Comparison of ENCODE assay signal across 8 mouse cellular contexts in genomic region chr17:34026221-34026620, GRCm38 (mm10). TPM values are rescaled to one million over a fixed set of nuclear protein-coding genes. Genes with fewer than 3 reads are reported as not detected.
DNase-seq lines count a peak whose midpoint lies in the region; ATAC-seq and TF ChIP-seq lines count a peak whose summit lies in the region.

No protein-coding gene starts in this region.

- 44% methylated on average over 2 of the region's 2 CpGs for WGBS in heart, embryonic 14.5 days
- WGBS in forebrain, embryonic 11.5 days, result 2% methylated on average over 2 of the region's 2 CpGs
- WGBS in liver, embryonic 12.5 days (ENCODE audit: insufficient replicate concordance), result 47% methylated on average over 2 of the region's 2 CpGs

- peak overlapping the region; percentile 94; the same call in 1 of the 2 replicates for H3K4me2 ChIP-seq in heart, embryonic 14.5 days (ENCODE audit: low read length)
- peak overlapping the region; percentile 86 for H3K4me2 ChIP-seq in forebrain, embryonic 11.5 days (ENCODE audit: low read depth, low read length, severe bottlenecking)
- peak overlapping the region; percentile 99 for H3K4me2 ChIP-seq in liver, embryonic 12.5 days

- no peak for ATAC-seq in heart, embryonic 14.5 days (ENCODE audit: insufficient number of reproducible peaks, insufficient read depth, low FRiP score, low read depth)
- no peak for ATAC-seq in G1E (ENCODE audit: extremely low read depth, insufficient number of reproducible peaks, low FRiP score, poor library complexity, severe bottlenecking)
- no peak for ATAC-seq in forebrain, embryonic 11.5 days (replicated peaks; ENCODE audit: low FRiP score)
- no peak for ATAC-seq in liver, embryonic 12.5 days

- H3K4me1 ChIP-seq in heart, embryonic 14.5 days (ENCODE audit: control insufficient read depth in 2 of 2, insufficient read depth in 2 of 2, low read length in 2 of 2), result peaks cover 23 to 52% of the 10 kb centered on the region in 2 experiments
- peaks cover 75% of the 10 kb centered on the region for H3K4me1 ChIP-seq in G1E (ENCODE audit: insufficient read depth, low read depth, low read length)
- H3K4me1 ChIP-seq in forebrain, embryonic 11.5 days (replicated peaks; ENCODE audit: control insufficient read depth, insufficient read depth, low read length), result peaks cover 42% of the 10 kb centered on the region
- peaks cover 71% of the 10 kb centered on the region for H3K4me1 ChIP-seq in liver, embryonic 12.5 days

- TF ChIP-seq CTCF in G1E (IDR thresholded peaks at IDR 0.05; ENCODE audit: low read depth, low read length), result no peak

- no peak overlapping the region for H3K9ac ChIP-seq in heart, embryonic 14.5 days (ENCODE audit: low read length)
- peak overlapping the region; percentile 95 for H3K9ac ChIP-seq in forebrain, embryonic 11.5 days (ENCODE audit: low read length)
- H3K9ac ChIP-seq in liver, embryonic 12.5 days, result no peak overlapping the region; the same call in 1 of the 2 replicates

- no peak for DNase-seq in heart, postnatal 10 days
- DNase-seq in G1E (ENCODE audit: low spot score), result peak; percentile 15
- DNase-seq in forebrain, embryonic 11.5 days (ENCODE audit: low spot score), result peak; percentile 67
- DNase-seq in urinary bladder, postnatal 14 days (ENCODE audit: low spot score), result no peak
- no peak for DNase-seq in ovary, postnatal 36 days (ENCODE audit: low spot score)
- DNase-seq in left cerebral cortex, adult 9 months (ENCODE audit: low spot score in 2 of 2), result no peak

- H3K36me3 ChIP-seq in heart, embryonic 14.5 days (ENCODE audit: control insufficient read depth, insufficient read depth, low read length), result peaks cover 41% of the 10 kb centered on the region
- peaks cover 72% of the 10 kb centered on the region for H3K36me3 ChIP-seq in G1E (replicated peaks)
- peaks cover 25% of the 10 kb centered on the region for H3K36me3 ChIP-seq in forebrain, embryonic 11.5 days (ENCODE audit: control insufficient read depth, insufficient read depth, low read length)
- peaks cover 45% of the 10 kb centered on the region for H3K36me3 ChIP-seq in liver, embryonic 12.5 days

- no peaks in the 10 kb centered on the region for H3K27me3 ChIP-seq in heart, embryonic 14.5 days (ENCODE audit: control insufficient read depth, insufficient read depth, low read length)
- H3K27me3 ChIP-seq in G1E (ENCODE audit: insufficient read depth, low read length), result no peaks in the 10 kb centered on the region
- H3K27me3 ChIP-seq in forebrain, embryonic 11.5 days (ENCODE audit: control insufficient read depth, insufficient read depth, low read length), result no peaks in the 10 kb centered on the region
- H3K27me3 ChIP-seq in liver, embryonic 12.5 days (replicated peaks), result no peaks in the 10 kb centered on the region

- no peak overlapping the region for H3K27ac ChIP-seq in heart, embryonic 14.5 days (replicated peaks in 1 of 2; ENCODE audit: control insufficient read depth in 1 of 2, insufficient read depth in 1 of 2, low read depth in 2 of 2, low read length in 2 of 2)
- H3K27ac ChIP-seq in forebrain, embryonic 11.5 days (ENCODE audit: low read depth, low read length), result peak overlapping the region; percentile 99
- no peak overlapping the region for H3K27ac ChIP-seq in liver, embryonic 12.5 days

- H3K9me3 ChIP-seq in heart, embryonic 14.5 days (ENCODE audit: control insufficient read depth, low read length), result no peaks in the 10 kb centered on the region
- peaks cover 16% of the 10 kb centered on the region for H3K9me3 ChIP-seq in G1E (replicated peaks)
- H3K9me3 ChIP-seq in forebrain, embryonic 11.5 days (ENCODE audit: control insufficient read depth, low read length), result no peaks in the 10 kb centered on the region
- H3K9me3 ChIP-seq in liver, embryonic 12.5 days (replicated peaks), result no peaks in the 10 kb centered on the region

- H3K4me3 ChIP-seq in heart, embryonic 14.5 days (ENCODE audit: control insufficient read depth in 1 of 2, insufficient read depth in 1 of 2, low read depth in 1 of 2, low read length in 2 of 2), result no peak overlapping the region
- H3K4me3 ChIP-seq in G1E (ENCODE audit: low read depth, low read length), result peak overlapping the region; percentile 83; the same call in 1 of the 2 replicates
- H3K4me3 ChIP-seq in forebrain, embryonic 11.5 days (ENCODE audit: low read depth, low read length), result peak overlapping the region; percentile 92
- no peak overlapping the region for H3K4me3 ChIP-seq in liver, embryonic 12.5 days

- intact Hi-C loops in heart, postnatal 10 days (cut with DNase I), result no loop called here

RNA-seq across cellular contexts. Expression of gene H2-Ke6, which starts 1.6 kb away (rescaled TPM):
- polyA plus RNA-seq in heart, embryonic 14.5 days (2014; fragmentation: Nextera tagmentation; extraction: Ambion mirVana), result 46.8 and 57.7 TPM in 2 replicates
- total RNA-seq in heart, postnatal 10 days (2021), result 10 to 100 TPM; 80.8 to 88.1 TPM
- total RNA-seq in G1E (2014; fragmentation: Nextera tagmentation) (77.5 and 87.1 TPM in 2 replicates), G1E (2017) (44.7 and 45.9 TPM in 2 replicates)
- polyA plus RNA-seq in G1E (2012), result 58.6 and 78.0 TPM in 2 replicates
- 81.7 and 101 TPM in 2 replicates for polyA plus RNA-seq in forebrain, embryonic 11.5 days (2014; fragmentation: Nextera tagmentation; extraction: Ambion mirVana)
- polyA plus RNA-seq in liver, embryonic 12.5 days (2016; fragmentation: Nextera tagmentation; extraction: Ambion mirVana), result 33.2 and 36.1 TPM in 2 replicates

RNA-seq across cellular contexts. Expression of gene Ring1, which starts 1.7 kb away (rescaled TPM):
- 5.4 and 7.4 TPM in 2 replicates for polyA plus RNA-seq in heart, embryonic 14.5 days (2014; fragmentation: Nextera tagmentation; extraction: Ambion mirVana)
- 10 to 100 TPM; 16.5 to 17.6 TPM for total RNA-seq in heart, postnatal 10 days (2021)
- total RNA-seq in G1E (2014; fragmentation: Nextera tagmentation) (8.4 and 9.7 TPM in 2 replicates), G1E (2017) (10.9 and 13.1 TPM in 2 replicates)
- 46.4 and 59.9 TPM in 2 replicates for polyA plus RNA-seq in G1E (2012)
- 7.5 and 8.3 TPM in 2 replicates for polyA plus RNA-seq in forebrain, embryonic 11.5 days (2014; fragmentation: Nextera tagmentation; extraction: Ambion mirVana)
- polyA plus RNA-seq in liver, embryonic 12.5 days (2016; fragmentation: Nextera tagmentation; extraction: Ambion mirVana), result 10.6 and 10.7 TPM in 2 replicates

RNA-seq across cellular contexts. Expression of gene Slc39a7, which starts 5.3 kb away (rescaled TPM):
- 48.0 and 53.2 TPM in 2 replicates for polyA plus RNA-seq in heart, embryonic 14.5 days (2014; fragmentation: Nextera tagmentation; extraction: Ambion mirVana)
- 10 to 100 TPM; 81.7 to 84.4 TPM for total RNA-seq in heart, postnatal 10 days (2021)
- total RNA-seq in G1E (2014; fragmentation: Nextera tagmentation), result 16.9 and 17.5 TPM in 2 replicates
- total RNA-seq in G1E (2017), result 58.0 and 60.1 TPM in 2 replicates
- polyA plus RNA-seq in G1E (2012), result 66.0 and 98.1 TPM in 2 replicates
- 99.6 and 104 TPM in 2 replicates for polyA plus RNA-seq in forebrain, embryonic 11.5 days (2014; fragmentation: Nextera tagmentation; extraction: Ambion mirVana)
- 91.7 and 96.0 TPM in 2 replicates for polyA plus RNA-seq in liver, embryonic 12.5 days (2016; fragmentation: Nextera tagmentation; extraction: Ambion mirVana)

RNA-seq across cellular contexts. Expression of gene Rxrb, which starts 5.4 kb away (rescaled TPM):
- 14.2 and 16.4 TPM in 2 replicates for polyA plus RNA-seq in heart, embryonic 14.5 days (2014; fragmentation: Nextera tagmentation; extraction: Ambion mirVana)
- 10 to 100 TPM; 45.4 to 46.7 TPM for total RNA-seq in heart, postnatal 10 days (2021)
- total RNA-seq in G1E (2014; fragmentation: Nextera tagmentation), result 27.7 and 29.7 TPM in 2 replicates
- total RNA-seq in G1E (2017), result 30.5 and 34.7 TPM in 2 replicates
- polyA plus RNA-seq in G1E (2012), result 175 and 211 TPM in 2 replicates
- 32.8 and 40.3 TPM in 2 replicates for polyA plus RNA-seq in forebrain, embryonic 11.5 days (2014; fragmentation: Nextera tagmentation; extraction: Ambion mirVana)
- polyA plus RNA-seq in liver, embryonic 12.5 days (2016; fragmentation: Nextera tagmentation; extraction: Ambion mirVana), result 29.2 and 31.3 TPM in 2 replicates

RNA-seq across cellular contexts. Expression of gene Col11a2, which starts 13.0 kb away (rescaled TPM):
- polyA plus RNA-seq in heart, embryonic 14.5 days (2014; fragmentation: Nextera tagmentation; extraction: Ambion mirVana), result 0.32 and 0.51 TPM in 2 replicates
- total RNA-seq in heart, postnatal 10 days (2021), result 1 to 10 TPM; 1.5 to 1.8 TPM
- total RNA-seq in G1E (2014; fragmentation: Nextera tagmentation) (0.45 and 0.92 TPM in 2 replicates), G1E (2017) (0.58 and 1.6 TPM in 2 replicates)
- polyA plus RNA-seq in G1E (2012), result 1.9 and 2.3 TPM in 2 replicates
- polyA plus RNA-seq in forebrain, embryonic 11.5 days (2014; fragmentation: Nextera tagmentation; extraction: Ambion mirVana), result 1.3 and 1.7 TPM in 2 replicates
- polyA plus RNA-seq in liver, embryonic 12.5 days (2016; fragmentation: Nextera tagmentation; extraction: Ambion mirVana), result 0.37 and 0.54 TPM in 2 replicates

Comparison
In these comparisons a context has a peak if more than half of its experiments do, and no peak if none do; other contexts are left out.
1. H3K4me3 ChIP-seq: peak in G1E (single experiment) and forebrain, embryonic 11.5 days (single experiment); none in heart, embryonic 14.5 days (0 of 2) and liver, embryonic 12.5 days (single experiment).
2. DNase-seq: peak in G1E (single experiment) and forebrain, embryonic 11.5 days (single experiment); none in heart, postnatal 10 days (0 of 2), urinary bladder, postnatal 14 days (single experiment), ovary, postnatal 36 days (single experiment) and left cerebral cortex, adult 9 months (0 of 2).
3. Peak in every context shown above with its lines, with median percentiles within 50 percentile points of each other: H3K4me2 ChIP-seq.